In genomic region chr4:110134036-110134435, GRCm38 (mm10) we compare ENCODE assay signal across 10 mouse cellular contexts.
DNase-seq lines count a peak whose midpoint lies in the region; ATAC-seq and TF ChIP-seq lines count a peak whose summit lies in the region.
"Had no signal": no experiment of that assay in that cellular context is flagged by ENCODE, and none has a peak within 500 bp of the region (broad histone marks: within the 10 kb centered on the region; RNA-seq: fewer than 3 reads in every experiment).

No protein-coding gene starts in this region.

- 23% methylated on average over 7 of the region's 7 CpGs for WGBS in intestine, embryonic 16.5 days
- WGBS in intestine, postnatal 0 days: 33% methylated on average over 7 of the region's 7 CpGs
- WGBS in limb, embryonic 14.5 days: 15% methylated on average over 7 of the region's 7 CpGs
- WGBS in liver, embryonic 12.5 days (ENCODE audit: insufficient replicate concordance): 30% methylated on average over 7 of the region's 7 CpGs

- TF ChIP-seq CTCF in intestine, postnatal 0 days (IDR thresholded peaks at IDR 0.05; ENCODE audit: low read depth): no peak

- no peak overlapping the region for H3K9ac ChIP-seq in intestine, embryonic 16.5 days (ENCODE audit: low read depth, low read length)
- H3K9ac ChIP-seq in intestine, postnatal 0 days (ENCODE audit: low read depth, low read length): no peak overlapping the region
- no peak overlapping the region for H3K9ac ChIP-seq in limb, embryonic 14.5 days (ENCODE audit: low read depth, low read length, severe bottlenecking)
- no peak overlapping the region for H3K9ac ChIP-seq in liver, embryonic 12.5 days
- H3K9ac ChIP-seq: lung, embryonic 15.5 days had no signal

- DNase-seq in brain, adult 2 months (ENCODE audit: low read depth, low spot score): peak; percentile 8
- DNase-seq in fibroblast of lung, adult 2 months (ENCODE audit: low read depth): peak; percentile 6
- peak; percentile 38 for DNase-seq in limb, embryonic 14.5 days (ENCODE audit: low spot score)
- DNase-seq in right cerebral cortex, postnatal 25 days: no peak
- DNase-seq: layer of hippocampus, adult 9-11 months had no signal

- H3K4me1 ChIP-seq in intestine, embryonic 16.5 days (ENCODE audit: control insufficient read depth, insufficient read depth, low read length): 0 out of 2 replicates have a peak, but pooled peaks cover 4% of the 10 kb centered on the region
- no peaks in the 10 kb centered on the region for H3K4me1 ChIP-seq in intestine, postnatal 0 days (replicated peaks; ENCODE audit: control insufficient read depth, insufficient read depth, low read length)
- H3K4me1 ChIP-seq in limb, embryonic 14.5 days (ENCODE audit: control insufficient read depth, insufficient read depth, low read length): peaks cover 8% of the 10 kb centered on the region; the same call in 1 of the 2 replicates
- H3K4me1 ChIP-seq in liver, embryonic 12.5 days: no peaks in the 10 kb centered on the region
- H3K4me1 ChIP-seq: lung, embryonic 15.5 days had no signal

- H3K36me3 ChIP-seq in intestine, embryonic 16.5 days (ENCODE audit: control insufficient read depth, insufficient read depth, low read length): no peaks in the 10 kb centered on the region
- H3K36me3 ChIP-seq in intestine, postnatal 0 days (ENCODE audit: control insufficient read depth, insufficient read depth): no peaks in the 10 kb centered on the region
- H3K36me3 ChIP-seq in limb, embryonic 14.5 days (ENCODE audit: control insufficient read depth, insufficient read depth, low read length): no peaks in the 10 kb centered on the region
- H3K36me3 ChIP-seq in liver, embryonic 12.5 days: no peaks in the 10 kb centered on the region
- H3K36me3 ChIP-seq: forebrain, embryonic 12.5 days; lung, embryonic 15.5 days had no signal

- no peaks in the 10 kb centered on the region for H3K9me3 ChIP-seq in intestine, embryonic 16.5 days (ENCODE audit: control insufficient read depth, low read length)
- no peaks in the 10 kb centered on the region for H3K9me3 ChIP-seq in intestine, postnatal 0 days (ENCODE audit: control insufficient read depth)
- no peaks in the 10 kb centered on the region for H3K9me3 ChIP-seq in limb, embryonic 14.5 days (ENCODE audit: control insufficient read depth, low read length)
- no peaks in the 10 kb centered on the region for H3K9me3 ChIP-seq in liver, embryonic 12.5 days (replicated peaks)
- H3K9me3 ChIP-seq: forebrain, embryonic 12.5 days; lung, embryonic 15.5 days had no signal

- no peaks in the 10 kb centered on the region for H3K27me3 ChIP-seq in intestine, embryonic 16.5 days (replicated peaks; ENCODE audit: control insufficient read depth, insufficient read depth, low read length)
- H3K27me3 ChIP-seq in intestine, postnatal 0 days (replicated peaks; ENCODE audit: control insufficient read depth, insufficient read depth, low read length): no peaks in the 10 kb centered on the region
- no peaks in the 10 kb centered on the region for H3K27me3 ChIP-seq in limb, embryonic 14.5 days (ENCODE audit: control insufficient read depth, insufficient read depth, low read length)
- no peaks in the 10 kb centered on the region for H3K27me3 ChIP-seq in liver, embryonic 12.5 days (replicated peaks)
- H3K27me3 ChIP-seq: forebrain, embryonic 12.5 days; lung, embryonic 15.5 days had no signal

- no peak overlapping the region for H3K27ac ChIP-seq in intestine, embryonic 16.5 days (ENCODE audit: low read length)
- no peak overlapping the region for H3K27ac ChIP-seq in intestine, postnatal 0 days (ENCODE audit: low read depth, low read length)
- H3K27ac ChIP-seq in limb, embryonic 14.5 days (replicated peaks; ENCODE audit: low read depth, low read length): peak overlapping the region; percentile 19; the same call in 1 of the 2 replicates
- H3K27ac ChIP-seq in liver, embryonic 12.5 days: no peak overlapping the region
- H3K27ac ChIP-seq: forebrain, embryonic 12.5 days; lung, embryonic 15.5 days had no signal

- no peak overlapping the region for H3K4me2 ChIP-seq in intestine, embryonic 16.5 days (ENCODE audit: low read depth, low read length)
- H3K4me2 ChIP-seq in intestine, postnatal 0 days (replicated peaks; ENCODE audit: low read depth): no peak overlapping the region
- H3K4me2 ChIP-seq in limb, embryonic 14.5 days (replicated peaks; ENCODE audit: low read depth, low read length, severe bottlenecking): no peak overlapping the region
- H3K4me2 ChIP-seq in liver, embryonic 12.5 days: no peak overlapping the region
- H3K4me2 ChIP-seq: forebrain, embryonic 12.5 days; lung, embryonic 15.5 days had no signal

- 0 out of 2 replicates have a peak, but pooled peaks have one; percentile 21 for ATAC-seq in intestine, embryonic 16.5 days
- ATAC-seq in intestine, postnatal 0 days: no peak
- no peak for ATAC-seq in limb, embryonic 14.5 days (ENCODE audit: low FRiP score, low read depth)
- ATAC-seq in liver, embryonic 12.5 days: no peak

- no peak overlapping the region for H3K4me3 ChIP-seq in intestine, embryonic 16.5 days (ENCODE audit: low read length)
- no peak overlapping the region for H3K4me3 ChIP-seq in intestine, postnatal 0 days (ENCODE audit: low read depth, low read length)
- no peak overlapping the region for H3K4me3 ChIP-seq in limb, embryonic 14.5 days (replicated peaks; ENCODE audit: low read length)
- no peak overlapping the region for H3K4me3 ChIP-seq in liver, embryonic 12.5 days
- H3K4me3 ChIP-seq: forebrain, embryonic 12.5 days; lung, embryonic 15.5 days had no signal

- TF ChIP-seq POLR2A in limb, embryonic 14.5 days (IDR thresholded peaks at IDR 0.05; ENCODE audit: borderline replicate concordance, extremely low read depth, insufficient read depth, insufficient read length): no peak
